Mouse (Mus musculus) kidney, embryonic 15.5 days (tissue): ENCODE results near the gene Dip2b. TPM values are rescaled to one million over a fixed set of nuclear protein-coding genes. Genes with fewer than 3 reads are reported as not detected.

Source experiments
- ATAC-seq: fragments of 200-750 bp; cut with Nextera tagmentation; replicated peaks from 2 replicates; pipeline ENCODE4 v1.8.0; 2017; ENCODE audit warnings: moderate TSS enrichment; ENCODE audit not compliant: low FRiP score
- H3K27ac ChIP-seq: fragments of 300-500 bp; sonication (generic); 2 replicates; pipeline ENCODE4 v1.5.1; 2015; ENCODE audit warnings: mild to moderate bottlenecking, inconsistent platforms
- H3K27me3 ChIP-seq: fragments of 300-500 bp; sonication (generic); 2 replicates; pipeline ENCODE4 v1.6.1; 2015; ENCODE audit warnings: inconsistent platforms
- H3K36me3 ChIP-seq: fragments of 300-500 bp; sonication (generic); 2 replicates; pipeline ENCODE4 v1.6.1; 2015; ENCODE audit warnings: inconsistent platforms
- H3K4me1 ChIP-seq: fragments of 300-500 bp; sonication (generic); 2 replicates; pipeline ENCODE4 v1.6.1; 2015; ENCODE audit warnings: inconsistent platforms
- H3K4me2 ChIP-seq: fragments of 300-500 bp; sonication (generic); 2 replicates; pipeline ENCODE4 v1.6.1; 2015; ENCODE audit warnings: moderate library complexity, mild to moderate bottlenecking, inconsistent platforms
- H3K4me3 ChIP-seq: fragments of 300-500 bp; sonication (generic); replicated peaks from 2 replicates; pipeline ENCODE4 v1.5.1; 2015; ENCODE audit warnings: mild to moderate bottlenecking, inconsistent platforms
- H3K9ac ChIP-seq: fragments of 300-500 bp; sonication (generic); 2 replicates; pipeline ENCODE4 v1.6.1; 2015; ENCODE audit warnings: mild to moderate bottlenecking, inconsistent platforms
- H3K9me3 ChIP-seq: fragments of 300-500 bp; sonication (generic); replicated peaks from 2 replicates; pipeline ENCODE4 v1.6.1; 2016; ENCODE audit warnings: inconsistent platforms
- WGBS: fragments of 180-500 bp; shearing (Covaris S2); methylation state at CpG from one replicate; pipeline ENCODE4 v1.1.7; 2015; ENCODE audit warnings: mixed read lengths; 5-methylcytosine and 5-hydroxymethylcytosine counted together
- polyA plus RNA-seq: library from polyadenylated mRNA; unstranded; fragments of >200 nt; fragmentation: Nextera tagmentation; extraction: Ambion mirVana; gene quantifications from 2 replicates; pipeline ENCODE4 v1.2.1, GENCODE M21; 2015

The Dip2b gene
- polyA plus RNA-seq, 1 experiment from 2014 or later, result 11.6 TPM

DNA sequence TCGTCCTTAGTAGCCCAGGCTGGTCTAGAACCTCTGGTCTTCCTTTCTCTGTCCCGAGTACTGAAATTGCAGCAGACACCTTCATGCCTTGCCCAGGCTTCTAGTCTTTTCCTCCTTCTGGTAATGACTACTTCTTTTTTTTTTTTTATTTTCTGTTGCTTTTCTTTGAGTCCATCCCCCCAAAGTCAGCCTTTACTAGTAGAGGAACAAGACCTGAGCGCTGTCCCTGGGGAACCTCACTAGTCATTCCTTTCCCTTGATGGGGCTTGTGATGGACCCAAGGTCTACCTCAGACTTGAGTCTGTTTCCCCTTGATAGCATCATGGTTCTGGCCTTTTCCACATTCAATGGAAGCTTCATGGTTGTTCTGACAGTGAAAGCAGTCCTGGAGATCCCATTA is 179.6 kb downstream of the Dip2b start:
- H3K4me2 ChIP-seq, result no peak overlapping the region
- H3K27me3 ChIP-seq, result no peaks in the 10 kb centered on the region
- 0 out of 2 replicates have a peak, but pooled peaks cover 9% of the 10 kb centered on the region for H3K9me3 ChIP-seq
- no peak overlapping the region for H3K9ac ChIP-seq
- no peak overlapping the region for H3K27ac ChIP-seq
- no peak for ATAC-seq
- peaks cover 45% of the 10 kb centered on the region for H3K36me3 ChIP-seq
- H3K4me1 ChIP-seq, result no peaks in the 10 kb centered on the region
- WGBS, result 95% methylated on average over 3 of the region's 3 CpGs
- H3K4me3 ChIP-seq, result no peak overlapping the region

DNA sequence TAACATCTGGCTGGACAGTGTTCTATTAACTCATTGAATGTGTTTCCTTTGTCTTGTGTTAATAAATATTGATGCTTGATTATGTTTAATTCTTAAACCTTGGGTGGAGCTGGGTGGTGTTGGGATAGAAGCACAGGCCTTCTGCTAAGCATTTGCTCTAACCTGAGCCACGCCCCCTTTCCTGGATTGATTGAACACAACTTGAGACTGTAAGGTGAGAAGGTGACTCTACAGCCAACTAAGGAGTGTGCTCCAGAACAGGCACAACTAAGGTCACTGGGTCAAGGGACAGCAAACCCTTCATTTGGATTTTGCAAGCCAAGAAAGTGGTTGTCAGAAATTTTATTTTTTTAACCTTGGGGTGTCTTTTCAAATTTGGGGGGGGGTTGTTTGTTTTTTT is 180.9 kb downstream of the Dip2b start:
- 63% methylated on average over 1 of the region's 1 CpGs for WGBS
- no peak overlapping the region for H3K9ac ChIP-seq
- H3K27ac ChIP-seq, result no peak overlapping the region
- H3K27me3 ChIP-seq, result no peaks in the 10 kb centered on the region
- no peak overlapping the region for H3K4me3 ChIP-seq
- H3K9me3 ChIP-seq, result 0 out of 2 replicates have a peak, but pooled peaks cover 16% of the 10 kb centered on the region
- H3K4me1 ChIP-seq, result no peaks in the 10 kb centered on the region
- ATAC-seq, result no peak
- no peak overlapping the region for H3K4me2 ChIP-seq
- H3K36me3 ChIP-seq, result peaks cover 37% of the 10 kb centered on the region

DNA sequence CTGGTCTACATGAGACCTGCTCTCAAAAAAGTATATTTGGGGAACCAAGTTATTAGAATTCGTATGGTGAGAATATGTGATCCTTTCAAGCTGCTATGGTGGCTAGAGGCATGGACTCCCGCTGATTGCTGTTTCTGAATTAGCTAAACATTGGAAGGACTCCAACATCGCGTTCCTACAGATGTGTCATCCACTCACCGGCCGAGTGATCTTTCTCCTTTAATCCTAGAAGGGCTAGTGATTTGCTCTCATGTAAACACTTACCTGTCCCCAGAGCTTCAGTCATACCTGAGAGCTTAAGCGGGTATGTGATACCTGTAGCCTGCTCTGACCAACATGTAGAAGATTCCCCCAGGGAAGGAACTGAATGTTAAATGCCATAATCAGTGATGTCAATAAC is 182.5 kb downstream of the Dip2b start:
- H3K36me3 ChIP-seq, result peaks cover 27% of the 10 kb centered on the region
- WGBS, result 85% methylated on average over 7 of the region's 7 CpGs
- no peak overlapping the region for H3K4me3 ChIP-seq
- no peak for ATAC-seq
- 0 out of 2 replicates have a peak, but pooled peaks cover 2% of the 10 kb centered on the region for H3K4me1 ChIP-seq
- no peaks in the 10 kb centered on the region for H3K27me3 ChIP-seq
- no peak overlapping the region for H3K4me2 ChIP-seq
- 0 out of 2 replicates have a peak, but pooled peaks cover 16% of the 10 kb centered on the region for H3K9me3 ChIP-seq
- no peak overlapping the region for H3K27ac ChIP-seq
- H3K9ac ChIP-seq, result no peak overlapping the region

DNA sequence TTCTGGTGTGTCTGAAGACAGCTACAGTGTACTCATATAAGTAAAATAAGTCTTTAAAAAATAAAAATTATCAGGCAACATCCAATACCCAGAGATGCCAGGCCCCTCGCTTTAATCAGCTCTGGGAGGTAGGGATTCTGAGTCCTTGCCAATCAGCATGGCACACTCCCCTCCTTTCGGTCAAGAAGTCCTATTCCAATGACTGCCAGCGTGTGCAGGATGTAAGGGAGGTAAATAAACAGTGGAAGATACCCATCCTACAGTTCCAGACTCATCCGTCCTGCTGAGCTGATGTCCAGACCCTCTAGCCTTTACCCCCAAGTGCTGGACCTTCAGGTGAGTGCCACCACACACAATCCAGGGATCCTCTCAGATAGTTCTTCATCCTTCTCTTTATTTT is 186.9 kb downstream of the Dip2b start:
- no peak for ATAC-seq

DNA sequence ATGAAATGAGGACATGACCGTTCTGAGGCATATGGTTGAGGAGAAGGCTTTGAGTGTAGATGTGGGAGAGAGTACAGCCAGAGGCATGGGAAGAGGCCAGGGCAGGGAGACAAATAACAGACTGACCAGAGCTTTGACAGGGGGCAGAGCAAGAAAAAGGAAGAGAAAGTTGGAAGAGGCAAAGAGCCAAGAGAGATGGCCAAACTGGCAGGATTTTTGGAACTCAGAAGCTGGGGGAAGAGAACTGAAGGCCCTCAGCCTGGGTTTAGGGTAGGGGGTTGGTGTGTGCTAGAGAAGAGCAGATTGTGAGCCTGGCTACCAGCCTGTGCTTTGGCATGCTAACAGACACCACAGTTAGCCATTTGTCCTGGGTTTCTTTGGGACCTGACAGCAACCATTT is 187.4 kb downstream of the Dip2b start:
- H3K36me3 ChIP-seq, result peaks cover 13% of the 10 kb centered on the region; the same call in 1 of the 2 replicates
- no peak overlapping the region for H3K4me2 ChIP-seq
- H3K9me3 ChIP-seq, result 0 out of 2 replicates have a peak, but pooled peaks cover 16% of the 10 kb centered on the region
- WGBS, result 95% methylated on average over 1 of the region's 1 CpGs
- H3K27me3 ChIP-seq, result no peaks in the 10 kb centered on the region
- no peak overlapping the region for H3K4me3 ChIP-seq
- peaks cover 20% of the 10 kb centered on the region for H3K4me1 ChIP-seq
- H3K27ac ChIP-seq, result peak overlapping the region; percentile 23; the same call in 1 of the 2 replicates
- no peak overlapping the region for H3K9ac ChIP-seq
- ATAC-seq, result no peak

More for the DNA sequence above, 186.9 kb downstream of the Dip2b start:
- Histone ChIP-seq H3K4me1 (peaks cover 20% of the 10 kb centered on the region), H3K27me3 (no peaks in the 10 kb centered on the region), H3K9ac (no peak overlapping the region), H3K27ac (no peak overlapping the region), H3K4me3 (no peak overlapping the region), H3K9me3 (0 out of 2 replicates have a peak, but pooled peaks cover 16% of the 10 kb centered on the region), H3K4me2 (no peak overlapping the region), H3K36me3 (peaks cover 13% of the 10 kb centered on the region; the same call in 1 of the 2 replicates)
- WGBS, result 96% methylated on average over 4 of the region's 4 CpGs

DNA sequence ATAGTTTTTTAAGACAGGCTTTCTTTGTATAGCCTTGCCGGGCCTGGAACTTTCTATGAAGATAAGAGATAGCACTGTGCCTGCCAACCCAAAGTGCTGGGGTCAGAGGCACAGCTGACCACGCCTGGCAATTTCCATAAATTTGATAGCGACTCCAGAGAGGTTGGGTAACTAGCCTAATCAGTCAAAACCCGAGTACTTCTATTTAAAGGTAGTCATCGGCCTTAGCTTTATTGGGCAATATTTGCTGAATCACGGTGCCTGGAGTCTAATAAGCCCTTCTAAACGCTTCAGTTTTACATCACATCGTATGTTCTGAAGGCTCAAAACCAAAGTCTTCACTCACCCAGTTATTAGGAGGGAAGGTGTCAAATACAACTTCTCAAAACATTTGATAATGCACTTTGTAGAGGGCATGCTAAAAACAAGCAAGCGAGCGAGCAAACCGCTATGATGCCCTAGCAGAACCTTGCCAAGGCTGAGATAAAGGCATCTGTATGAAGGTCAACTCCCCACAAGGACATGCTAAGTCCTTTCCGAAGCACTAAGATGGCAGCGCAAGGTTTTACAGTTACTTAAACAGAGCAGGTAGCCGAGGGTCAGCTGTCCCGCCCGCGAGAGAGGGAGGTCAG is 188.7 kb downstream of the Dip2b start:
- Histone ChIP-seq H3K27me3 (no peaks in the 10 kb centered on the region), H3K4me2 (peak overlapping the region; percentile 59), H3K4me1 (peaks cover 22% of the 10 kb centered on the region), H3K4me3 (peak overlapping the region; percentile 91), H3K36me3 (peaks cover 13% of the 10 kb centered on the region; the same call in 1 of the 2 replicates), H3K27ac (peak overlapping the region; percentile 100), H3K9ac (peak overlapping the region; percentile 98), H3K9me3 (0 out of 2 replicates have a peak, but pooled peaks cover 16% of the 10 kb centered on the region)
- ATAC-seq, result peak; percentile 46
- WGBS, result 3% methylated on average over 17 of the region's 17 CpGs

DNA sequence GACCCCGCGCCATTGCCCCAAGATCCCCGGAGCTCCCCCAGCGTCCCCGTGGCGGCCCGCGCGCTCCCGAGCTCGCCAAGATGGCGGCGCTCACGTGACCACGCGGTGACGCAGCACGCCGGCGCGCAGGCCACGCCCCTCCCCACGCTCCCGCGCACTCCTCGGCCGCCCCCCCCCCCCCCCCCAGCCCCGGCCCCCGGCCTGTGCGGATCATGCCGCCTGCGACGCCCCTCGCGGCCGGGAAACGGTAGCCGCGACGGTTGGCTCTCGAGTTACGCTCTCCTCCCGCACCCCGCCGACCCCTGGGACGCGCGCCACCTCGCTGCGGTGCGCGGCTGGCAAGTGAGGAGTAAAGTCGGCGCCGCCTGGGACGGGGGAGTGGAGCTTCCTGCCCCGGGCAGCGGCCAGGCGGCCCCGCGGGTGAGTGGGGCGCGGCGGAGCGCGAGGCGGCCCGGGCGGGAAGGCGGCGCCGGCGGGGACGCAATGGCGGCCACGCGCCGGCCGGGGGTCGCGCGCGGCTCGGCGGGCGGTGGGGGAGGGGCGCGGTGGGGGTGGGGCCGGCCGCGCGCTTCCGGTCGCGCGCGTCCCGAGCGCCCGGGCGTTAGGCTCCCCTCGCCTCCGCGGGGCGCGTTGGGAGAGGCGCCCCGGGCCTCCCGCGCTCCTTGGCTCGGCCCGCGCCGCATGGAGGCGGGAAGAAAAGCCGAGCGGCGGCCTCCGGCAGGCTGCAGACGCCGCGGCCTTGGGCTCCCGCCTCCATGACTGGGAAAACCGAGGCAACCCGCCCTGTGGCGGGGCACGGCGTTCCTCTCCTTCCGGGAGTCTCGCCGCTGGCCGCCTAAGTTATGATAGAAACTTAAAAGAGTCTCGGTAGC is 189.4 kb downstream of the Dip2b start, which contains the start of gene Atf1:
Gene Atf1, plus strand, starts transcription at position 157 of the 872 bp plus-strand sequence.
- Histone ChIP-seq H3K4me1 (peaks cover 22% of the 10 kb centered on the region), H3K9ac (peak within 1 kb of the TSS; percentile 98), H3K27ac (peak within 1 kb of the TSS; percentile 100), H3K27me3 (no peaks in the 10 kb centered on the region), H3K4me2 (peak within 1 kb of the TSS; percentile 59), H3K4me3 (peak within 1 kb of the TSS; percentile 91), H3K9me3 (0 out of 2 replicates have a peak, but pooled peaks cover 9% of the 10 kb centered on the region), H3K36me3 (peaks cover 18% of the 10 kb centered on the region)
- under 1% methylated on average over 76 of the region's 133 CpGs for WGBS
- peak; percentile 89 for ATAC-seq

DNA sequence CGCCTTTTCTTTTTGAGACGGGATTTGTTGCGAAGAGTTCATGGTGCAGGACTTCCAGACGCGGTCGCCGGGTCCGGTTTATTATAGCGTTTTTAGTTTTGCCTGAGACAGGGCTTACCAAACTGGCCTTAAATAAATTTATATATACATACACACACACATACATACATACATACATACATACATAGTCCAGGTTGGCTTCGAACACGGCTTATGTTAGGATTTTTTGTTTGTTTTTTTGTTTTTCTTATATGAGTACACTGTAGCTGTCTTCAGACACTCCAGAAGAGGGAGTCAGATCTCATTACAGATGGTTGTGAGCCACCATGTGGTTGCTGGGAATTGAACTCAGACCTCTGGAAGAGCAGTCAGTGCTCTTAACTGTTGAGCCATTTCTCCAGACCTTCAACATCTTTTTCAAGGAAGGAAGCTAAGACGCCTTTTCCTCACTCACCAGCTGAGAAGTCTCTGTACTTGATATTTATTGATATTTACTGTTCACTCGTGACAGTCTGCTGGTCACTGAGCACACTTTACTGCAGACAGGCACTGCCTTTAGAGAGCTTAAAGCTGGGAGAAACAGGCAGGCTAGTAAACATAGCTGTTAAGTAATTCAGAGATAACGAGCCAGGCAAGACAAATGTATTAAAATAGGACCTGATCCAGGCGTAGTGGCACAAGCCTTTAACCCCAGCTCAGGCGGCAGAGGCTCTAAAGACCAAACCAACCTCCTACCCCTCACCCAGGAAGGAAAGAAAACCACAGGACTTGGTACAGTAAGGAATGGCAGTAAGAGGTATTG is 190.3 kb downstream of the Dip2b start:
- Histone ChIP-seq H3K4me1 (peaks cover 22% of the 10 kb centered on the region), H3K4me2 (peak overlapping the region; percentile 59), H3K4me3 (peak overlapping the region; percentile 91), H3K27me3 (no peaks in the 10 kb centered on the region), H3K9me3 (0 out of 2 replicates have a peak, but pooled peaks cover under 1% of the 10 kb centered on the region), H3K9ac (peak overlapping the region; percentile 98), H3K36me3 (peaks cover 23% of the 10 kb centered on the region), H3K27ac (peak overlapping the region; percentile 100)
- 11% methylated on average over 16 of the region's 16 CpGs for WGBS
- ATAC-seq, result no peak; the same call in 1 of the 2 replicates

DNA sequence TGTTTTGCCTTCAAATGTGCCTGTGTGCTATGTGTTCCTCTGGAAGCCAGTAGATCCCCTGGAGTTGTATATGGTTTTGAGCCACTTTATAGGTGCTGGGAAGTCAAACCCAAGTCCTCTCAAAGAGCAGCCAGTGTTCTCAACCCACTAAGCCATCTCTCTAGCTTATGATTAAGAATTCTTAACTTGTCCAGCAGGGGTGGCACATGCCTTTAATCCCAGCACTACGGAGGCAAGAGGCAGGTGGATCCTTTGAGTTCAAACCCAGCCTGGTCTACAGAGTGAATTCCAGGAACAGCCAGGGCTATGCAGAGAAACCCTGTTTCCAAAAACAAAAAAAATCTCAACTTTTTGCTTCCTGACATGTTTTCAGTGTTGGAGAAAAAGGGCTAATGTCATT is 192.2 kb downstream of the Dip2b start:
- Histone ChIP-seq H3K4me1 (peaks cover 22% of the 10 kb centered on the region), H3K4me3 (no peak overlapping the region), H3K27ac (no peak overlapping the region), H3K9ac (no peak overlapping the region), H3K27me3 (no peaks in the 10 kb centered on the region), H3K4me2 (no peak overlapping the region), H3K36me3 (peaks cover 36% of the 10 kb centered on the region), H3K9me3 (no peaks in the 10 kb centered on the region)
- 79% methylated on average over 1 of the region's 1 CpGs for WGBS
- no peak for ATAC-seq

DNA sequence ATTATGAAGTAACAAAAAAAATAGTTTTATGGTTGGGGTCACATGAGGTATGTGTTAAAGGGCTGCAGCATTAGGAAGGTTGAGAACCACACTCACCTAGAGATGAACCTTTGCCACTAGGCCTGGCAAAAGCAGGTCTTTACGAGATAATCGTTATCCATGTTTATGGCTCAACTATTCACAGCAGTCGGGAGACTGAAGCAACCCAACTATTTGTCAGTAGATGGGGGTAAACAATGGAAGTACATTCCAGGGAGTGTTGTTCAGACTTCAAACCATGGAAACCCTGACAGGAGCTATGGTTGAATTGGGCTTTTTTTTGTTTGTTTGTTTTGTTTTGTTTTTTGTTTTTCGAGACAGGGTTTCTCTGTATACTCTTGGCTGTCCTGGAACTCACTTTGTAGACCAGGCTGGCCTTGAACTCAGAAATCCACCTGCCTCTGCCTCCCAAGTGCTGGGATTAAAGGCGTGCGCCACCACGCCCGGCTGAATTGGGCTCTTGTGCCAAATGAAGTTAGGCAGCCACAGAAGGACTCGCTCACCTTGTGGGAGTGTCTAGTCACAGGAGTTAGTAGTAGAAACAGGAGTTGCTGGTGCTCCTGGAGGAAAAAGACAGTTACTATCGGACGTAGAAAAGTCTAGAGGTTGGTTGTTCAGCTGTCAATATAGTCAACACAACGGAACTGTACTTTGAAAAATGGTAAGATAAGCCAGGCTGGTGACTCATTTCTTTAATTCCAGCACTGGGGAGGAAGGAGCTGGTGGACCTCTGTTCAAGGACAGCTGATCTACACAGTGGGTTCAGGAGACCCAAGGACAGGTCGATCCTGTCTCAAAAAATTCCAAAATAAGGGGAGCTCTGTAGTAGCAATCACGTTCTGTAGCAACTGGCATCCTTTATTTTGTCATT is 193.4 kb downstream of the Dip2b start:
- no peak for ATAC-seq

More for the DNA sequence above, 193.4 kb downstream of the Dip2b start:
- no peak overlapping the region for H3K9ac ChIP-seq
- H3K4me2 ChIP-seq, result no peak overlapping the region
- H3K4me1 ChIP-seq, result peaks cover 16% of the 10 kb centered on the region
- H3K9me3 ChIP-seq, result no peaks in the 10 kb centered on the region
- 84% methylated on average over 14 of the region's 14 CpGs for WGBS
- H3K36me3 ChIP-seq, result peaks cover 41% of the 10 kb centered on the region
- H3K27ac ChIP-seq, result no peak overlapping the region
- no peaks in the 10 kb centered on the region for H3K27me3 ChIP-seq
- no peak overlapping the region for H3K4me3 ChIP-seq
